Mouse (Mus musculus) left cerebral cortex, adult 2 months (tissue): ENCODE measurements around the gene Ago3. TPM values are rescaled to one million over a fixed set of nuclear protein-coding genes. Genes with fewer than 3 reads are reported as not detected.

Source experiments
- DNase-seq, 2 experiments: peaks; one replicate each; pipeline ENCODE4 v3.0.0; 2021 to 2022; ENCODE audit warnings: low spot score in 2 of 2, mixed read lengths in 1 of 2; ENCODE audit errors: extremely low spot score in 1 of 2
- H3K27ac ChIP-seq: fragments of 200-600 bp; 2 replicates; pipeline ENCODE4 v1.8.1; 2022
- H3K4me3 ChIP-seq: fragments of 200-600 bp; 2 replicates; pipeline ENCODE4 v1.8.1; 2022
- CTCF ChIP-seq: fragments of 200-600 bp; IDR thresholded peaks from 2 replicates; pipeline ENCODE4 v1.8.1; 2022; ENCODE audit warnings: antibody characterized with exemption, mild to moderate bottlenecking, moderate library complexity
- intact Hi-C: fragments of 180-260 bp; cut with DNase I; formaldehyde crosslinking; loops from one replicate; pipeline ENCODE4 v1.15.1; 2025
- total RNA-seq, 2 experiments: library from RNA; stranded (reverse); gene quantifications; 2 replicates each; pipeline ENCODE4 v1.2.3; 2021

Gene Ago3
- total RNA-seq, 2 experiments from 2014 or later: 33.6 to 45.8 TPM

DNA sequence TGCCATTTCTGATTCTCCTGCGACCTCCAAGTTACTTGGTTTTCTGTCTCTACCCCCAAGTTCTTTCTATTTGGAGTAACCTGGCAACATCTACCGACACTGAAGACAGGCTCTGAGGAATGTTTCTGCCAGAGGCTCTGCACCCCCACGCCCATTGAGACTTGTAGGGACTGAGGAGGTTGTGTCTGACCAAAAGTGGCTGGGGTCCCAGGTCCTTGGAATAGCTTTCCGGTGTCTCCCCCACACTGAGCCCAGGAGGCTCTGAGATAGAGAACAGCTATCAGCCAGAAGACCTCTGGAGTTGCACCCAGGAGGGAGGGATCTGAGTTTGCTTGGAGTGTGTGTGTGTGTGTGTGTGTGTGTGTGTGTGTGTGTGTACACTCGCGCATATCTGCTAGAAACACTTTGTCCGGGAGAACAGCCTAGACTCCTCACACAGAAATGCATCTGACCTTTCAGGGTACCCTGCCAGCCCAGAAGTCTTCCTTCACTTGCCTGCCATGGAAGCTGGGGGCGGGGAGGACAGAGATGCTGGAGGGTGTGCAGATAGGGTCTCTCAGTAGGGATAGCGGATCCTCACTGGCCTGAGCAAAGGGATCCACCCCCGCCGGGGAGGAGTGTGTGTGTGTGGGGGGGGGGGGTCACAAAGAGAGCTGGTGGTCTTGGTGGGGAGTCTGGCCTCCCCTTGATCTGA lies 141.9 kb downstream of the Ago3 start:
- Histone ChIP-seq H3K4me3 (no peak overlapping the region), H3K27ac (no peak overlapping the region)
- TF ChIP-seq CTCF: no peak
- DNase-seq: no peak
- intact Hi-C loops: no loop called here

DNA sequence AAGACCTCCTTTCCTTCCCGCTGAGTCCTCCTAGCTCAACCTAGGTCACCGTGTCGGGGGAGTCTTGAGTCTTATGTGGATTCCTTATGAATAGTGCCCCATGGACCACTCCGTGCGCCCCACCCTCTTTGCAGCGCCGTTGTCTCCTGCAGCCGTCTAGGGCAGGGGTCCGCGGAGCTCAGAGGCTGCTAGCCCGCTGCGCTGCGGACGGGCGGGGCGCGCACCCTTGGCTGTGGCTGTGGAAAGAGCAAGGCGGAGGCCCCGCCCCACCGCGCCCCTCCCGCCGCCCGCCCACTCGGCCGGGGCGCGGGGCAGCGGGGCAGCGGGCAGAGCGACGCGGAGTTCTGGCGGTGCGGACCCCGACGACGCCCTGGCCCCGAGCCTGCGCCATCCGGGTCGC lies 142.9 kb downstream of the Ago3 start, which contains the start of gene Col8a2:
Col8a2 (plus strand) TSS at position 302 of the 400 bp plus-strand sequence.
- no peak within 1 kb of the TSS for H3K4me3 ChIP-seq
- TF ChIP-seq CTCF: no peak
- DNase-seq: no peak
- intact Hi-C loops: no loop called here
- no peak within 1 kb of the TSS for H3K27ac ChIP-seq

DNA sequence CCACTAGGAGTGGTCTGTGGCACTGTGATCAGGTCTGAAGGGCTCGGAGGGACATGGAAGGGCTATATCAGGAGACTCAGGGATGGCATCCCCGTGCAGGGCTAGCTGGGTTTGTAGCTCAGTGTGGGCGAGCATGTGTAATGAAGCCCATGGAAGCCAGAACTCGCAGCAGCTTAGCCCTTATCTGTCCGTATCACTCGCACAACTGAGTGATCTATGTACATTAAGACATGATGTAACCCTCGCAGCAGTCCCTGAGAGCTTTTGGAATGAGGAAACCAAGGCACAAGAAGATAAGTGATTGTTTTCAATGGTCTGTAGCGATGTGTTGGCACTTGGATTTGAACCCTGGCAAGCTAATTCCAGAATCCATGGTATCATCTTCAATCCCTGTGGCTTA lies 145.8 kb downstream of the Ago3 start:
- intact Hi-C loops: no loop called here
- no peak overlapping the region for H3K27ac ChIP-seq
- H3K4me3 ChIP-seq: no peak overlapping the region
- no peak for TF ChIP-seq CTCF
- DNase-seq: no peak

DNA sequence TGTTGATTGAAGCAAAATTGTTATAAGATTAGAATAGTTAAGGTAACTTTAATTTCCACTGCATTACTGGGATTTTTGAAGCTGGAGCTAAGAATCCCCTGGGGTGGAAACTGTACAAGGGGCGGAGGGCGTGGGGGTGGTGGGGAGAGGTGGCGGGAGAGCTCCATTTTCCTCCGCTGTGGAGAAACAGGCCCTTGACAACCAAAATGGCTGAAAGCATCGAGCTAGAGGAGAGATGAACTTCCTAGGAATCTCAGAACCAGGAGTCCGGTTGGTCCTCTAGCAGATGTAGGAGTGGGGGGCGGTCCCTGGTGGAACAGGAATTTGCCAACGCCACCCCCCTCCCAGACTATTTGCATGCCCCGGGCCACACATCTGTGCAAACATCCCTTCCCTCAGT lies 147.7 kb downstream of the Ago3 start:
- DNase-seq: no peak
- no peak overlapping the region for H3K4me3 ChIP-seq
- intact Hi-C loops: no loop called here
- no peak overlapping the region for H3K27ac ChIP-seq
- TF ChIP-seq CTCF: no peak

Other genes starting within 250 kb of the Ago3 start
- 100 to 1,000 TPM; 149 to 158 TPM for gene Thrap3, start 226.8 kb downstream of the Ago3 start, total RNA-seq
- 100 to 1,000 TPM; 281 TPM for gene Map7d1, start 173.2 kb downstream of the Ago3 start, total RNA-seq
- 10 to 100 TPM; 77.0 to 87.5 TPM for gene Trappc3, start 167.2 kb downstream of the Ago3 start, total RNA-seq
- 1 to 10 TPM; 1.9 to 3.0 TPM for gene Col8a2, start 142.8 kb downstream of the Ago3 start, total RNA-seq
- gene Adprhl2, start 107.9 kb downstream of the Ago3 start, total RNA-seq: 10 to 100 TPM; 29.5 to 29.9 TPM
- 1 to 10 TPM; 1.5 to 1.6 TPM for gene Tekt2, start 103.9 kb downstream of the Ago3 start, total RNA-seq
- 10 to 100 TPM; 47.2 to 52.2 TPM for gene Ago1, start 39.0 kb upstream of the Ago3 start, total RNA-seq
- gene Ago4, start 103.9 kb upstream of the Ago3 start, total RNA-seq: 1 to 10 TPM; 7.6 to 9.6 TPM
- under 1 TPM; 0.63 to 0.75 TPM for gene Clspn, start 127.4 kb upstream of the Ago3 start, total RNA-seq
- gene 5730409E04Rik, start 180.3 kb upstream of the Ago3 start, total RNA-seq: 10 to 100 TPM; 70.6 to 72.1 TPM
- 10 to 100 TPM; 90.8 to 91.9 TPM for gene Psmb2, start 248.1 kb upstream of the Ago3 start, total RNA-seq